Mouse (Mus musculus): ENCODE measurements around the gene Dclk1.

DNA sequence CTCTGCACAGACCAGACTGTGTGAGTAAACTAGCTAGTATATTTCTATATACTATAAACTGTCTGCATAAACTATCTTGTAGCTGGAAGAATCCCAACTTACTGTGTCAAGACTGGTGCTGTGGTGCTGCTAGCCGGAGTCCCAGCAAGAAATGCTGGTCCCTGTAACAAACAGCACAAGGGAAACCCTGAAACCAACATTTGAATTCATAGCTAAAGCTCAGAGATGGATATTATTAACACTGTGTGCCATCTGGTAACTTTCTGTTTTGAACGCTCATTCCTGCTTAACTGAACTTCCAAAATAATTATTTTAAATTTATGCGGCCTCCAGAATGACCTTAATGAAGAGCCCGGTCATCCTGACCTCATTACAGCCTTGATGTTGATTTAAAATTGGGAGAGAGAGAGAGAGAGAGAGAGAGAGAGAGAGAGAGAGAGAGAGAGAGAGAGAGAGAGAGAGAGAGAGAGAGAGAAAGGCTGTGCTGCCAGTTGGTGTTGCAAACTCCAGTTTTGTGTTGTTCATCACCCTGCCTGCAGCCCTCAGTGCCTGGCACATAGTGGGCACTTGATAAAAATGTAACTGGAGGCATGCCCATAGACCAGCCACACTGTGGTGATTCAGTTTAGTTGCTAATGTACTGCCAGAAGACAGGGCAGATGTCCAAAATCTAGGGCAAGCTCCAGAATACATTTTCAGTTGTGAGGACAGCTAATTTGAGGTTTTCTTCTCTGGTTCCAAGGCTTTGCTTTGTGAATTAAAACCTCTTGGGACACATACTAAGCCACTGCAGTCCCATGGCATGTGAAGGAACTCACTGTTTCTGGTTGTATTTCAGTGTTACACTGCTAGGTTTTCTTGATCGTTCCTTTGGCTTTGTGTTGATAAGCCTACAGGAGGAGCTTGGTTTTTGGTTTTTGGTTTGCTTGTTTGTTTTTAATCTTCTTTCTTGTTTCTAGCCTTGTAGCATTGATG lies 205.6 kb downstream of the Dclk1 start:
- TF ChIP-seq CTCF (IDR thresholded peaks at IDR 0.05; ENCODE audit: low read depth) (no peak), EP300 (optimal IDR thresholded peaks at IDR 0.05) (no peak)
